Mouse (Mus musculus): ENCODE results near the gene Hist1h2af. TPM values are rescaled to one million over a fixed set of nuclear protein-coding genes. Genes with fewer than 3 reads are reported as not detected.

Hist1h2af gene
- polyA plus RNA-seq (2012; rRNA removed): 137 and 207 TPM in 2 replicates

DNA sequence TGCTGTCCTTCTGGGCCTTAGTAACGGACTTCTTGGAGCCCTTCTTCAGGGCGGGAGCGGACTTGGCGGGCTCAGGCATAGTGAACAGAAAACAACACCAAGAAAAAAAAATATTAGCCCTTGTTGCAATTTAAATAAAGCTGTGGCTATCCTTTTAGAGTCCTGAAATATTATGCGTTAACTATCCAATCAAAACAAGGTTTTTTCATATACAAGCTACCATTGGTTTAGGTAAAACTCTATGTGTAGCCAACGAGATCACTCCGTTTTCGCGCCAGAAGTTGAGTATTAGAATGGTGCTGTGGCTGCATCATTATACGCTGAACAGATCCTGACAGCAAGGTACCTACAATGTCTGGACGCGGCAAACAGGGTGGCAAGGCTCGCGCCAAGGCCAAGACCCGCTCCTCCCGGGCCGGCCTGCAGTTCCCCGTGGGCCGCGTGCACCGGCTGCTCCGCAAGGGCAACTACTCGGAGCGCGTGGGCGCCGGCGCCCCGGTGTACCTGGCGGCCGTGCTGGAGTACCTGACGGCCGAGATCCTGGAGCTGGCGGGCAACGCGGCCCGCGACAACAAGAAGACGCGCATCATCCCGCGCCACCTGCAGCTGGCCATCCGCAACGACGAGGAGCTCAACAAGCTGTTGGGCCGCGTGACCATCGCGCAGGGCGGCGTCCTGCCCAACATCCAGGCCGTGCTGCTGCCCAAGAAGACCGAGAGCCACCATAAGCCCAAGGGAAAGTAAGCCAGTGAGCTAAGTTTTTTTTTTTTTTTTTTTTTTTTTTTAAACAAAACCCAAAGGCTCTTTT is at the start of gene Hist1h2af:
Gene Hist1h2af (plus strand): TSS at position 347 of the 808 bp plus-strand sequence.

DNA sequence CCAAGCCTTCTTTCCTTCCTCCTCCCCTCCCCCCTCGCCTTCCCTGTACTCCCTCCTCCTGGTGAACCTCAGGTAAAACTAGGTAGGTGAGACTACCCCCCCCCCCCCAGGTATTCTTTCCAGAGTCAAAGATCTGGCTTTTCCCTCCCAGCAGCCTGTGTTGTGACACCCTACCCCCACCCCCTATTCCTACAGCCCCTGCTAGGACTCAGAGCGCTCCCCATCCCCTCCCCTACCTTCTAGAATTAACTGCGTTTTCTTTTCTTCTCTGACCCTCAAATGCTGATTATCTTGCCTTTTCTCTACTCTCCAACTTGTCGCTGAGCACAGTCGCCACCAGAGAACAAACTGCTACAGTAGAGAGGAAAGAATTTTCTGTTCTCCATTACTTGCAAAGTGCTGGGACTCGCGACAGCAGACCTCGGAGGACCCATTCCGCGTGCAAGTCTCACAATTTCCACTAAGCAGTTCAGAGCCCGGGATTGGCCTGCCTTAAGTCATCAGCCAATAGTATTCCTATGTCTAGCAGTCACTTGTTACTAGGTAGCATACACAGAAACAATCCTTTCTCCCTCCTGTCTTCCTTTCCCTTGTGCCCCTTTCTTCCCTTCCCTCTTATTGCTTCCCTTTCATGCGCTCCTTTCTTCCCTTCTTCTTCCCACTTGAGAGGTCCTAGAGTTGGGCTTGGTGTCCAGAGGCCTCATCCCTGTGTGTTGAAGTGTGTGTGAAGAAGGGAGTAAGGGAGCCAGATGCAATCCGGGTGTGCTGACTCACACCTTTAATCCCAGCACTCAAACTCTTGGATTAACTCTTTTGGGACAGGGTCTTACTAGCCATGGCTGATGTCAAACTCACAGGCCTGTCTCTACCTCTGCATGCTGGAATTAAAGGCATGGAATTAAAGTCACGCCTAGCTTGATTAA is 45.0 kb upstream of the Hist1h2af start, which contains the start of gene Btn2a2:
Gene Btn2a2 (minus strand): TSS at position 458 of the 923 bp plus-strand sequence.

DNA sequence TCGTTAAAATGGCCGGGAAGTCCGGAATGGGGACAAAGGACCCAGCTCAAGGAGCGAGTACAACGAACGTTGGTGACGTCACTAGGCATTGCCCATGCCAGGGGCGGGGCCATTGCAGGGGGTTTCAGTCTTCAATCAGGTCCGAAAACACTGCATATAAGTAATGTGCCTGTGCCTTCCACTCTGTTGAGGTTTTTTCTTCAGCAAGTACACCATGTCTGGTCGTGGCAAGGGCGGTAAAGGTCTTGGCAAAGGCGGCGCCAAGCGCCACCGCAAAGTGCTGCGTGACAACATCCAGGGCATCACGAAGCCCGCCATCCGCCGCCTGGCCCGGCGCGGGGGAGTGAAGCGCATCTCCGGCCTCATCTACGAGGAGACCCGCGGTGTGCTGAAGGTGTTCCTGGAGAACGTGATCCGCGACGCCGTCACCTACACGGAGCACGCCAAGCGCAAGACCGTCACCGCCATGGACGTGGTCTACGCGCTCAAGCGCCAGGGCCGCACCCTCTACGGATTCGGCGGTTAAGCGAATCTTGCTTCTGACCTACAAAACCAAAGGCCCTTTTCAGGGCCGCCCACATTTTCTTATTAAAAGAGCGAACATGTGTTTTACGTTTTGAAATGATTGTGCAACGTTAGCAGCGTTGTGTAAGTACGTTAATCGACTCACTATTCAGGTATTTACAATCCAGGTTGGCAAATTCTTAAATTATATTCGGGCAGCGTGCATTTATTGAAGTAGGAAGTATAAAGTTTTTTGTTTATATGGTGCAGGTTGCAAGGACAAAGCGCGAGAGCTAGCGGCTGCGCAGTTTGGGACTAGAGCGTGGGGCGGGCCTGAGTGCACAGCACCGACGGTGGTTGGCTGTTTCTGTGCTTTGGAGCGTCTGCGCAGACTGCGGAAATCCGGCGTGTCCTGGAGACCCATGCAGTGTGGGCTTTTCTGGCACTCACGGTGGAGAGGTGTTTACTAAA is 2.5 kb upstream of the Hist1h2af start, which contains the start of gene Hist1h4h:
Gene Hist1h4h (plus strand): TSS at position 150 of the 975 bp plus-strand sequence.

DNA sequence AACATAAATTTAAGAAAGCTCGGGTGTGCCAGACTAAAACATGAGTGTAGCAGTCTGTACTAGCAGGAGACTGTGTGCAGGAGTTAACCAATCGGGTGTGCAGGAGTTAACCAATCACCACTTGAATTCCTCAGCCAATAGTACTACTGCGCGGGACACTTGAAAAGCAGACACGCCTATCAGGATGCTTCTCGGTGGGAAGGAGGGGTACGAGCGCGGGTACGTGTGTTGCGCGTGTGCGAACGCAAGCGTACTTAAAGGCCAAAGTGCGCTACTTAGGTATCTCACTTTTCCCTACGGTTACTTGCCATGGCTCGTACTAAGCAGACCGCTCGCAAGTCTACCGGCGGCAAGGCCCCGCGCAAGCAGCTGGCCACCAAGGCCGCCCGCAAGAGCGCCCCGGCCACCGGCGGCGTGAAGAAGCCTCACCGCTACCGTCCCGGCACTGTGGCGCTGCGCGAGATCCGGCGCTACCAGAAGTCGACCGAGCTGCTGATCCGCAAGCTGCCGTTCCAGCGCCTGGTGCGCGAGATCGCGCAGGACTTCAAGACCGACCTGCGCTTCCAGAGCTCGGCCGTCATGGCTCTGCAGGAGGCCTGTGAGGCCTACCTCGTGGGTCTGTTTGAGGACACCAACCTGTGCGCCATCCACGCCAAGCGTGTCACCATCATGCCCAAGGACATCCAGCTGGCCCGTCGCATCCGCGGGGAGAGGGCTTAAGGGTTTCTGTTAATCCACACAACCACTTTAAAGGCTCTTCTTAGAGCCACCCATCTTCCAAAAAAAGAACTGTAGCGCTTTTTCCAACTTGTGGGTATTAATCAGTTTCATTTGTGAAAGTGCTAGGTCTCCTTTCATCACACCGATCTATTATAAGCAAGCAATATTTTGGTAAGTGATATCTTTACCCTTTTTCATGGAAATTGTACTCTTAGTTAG is 1.7 kb downstream of the Hist1h2af start, which contains the start of gene Hist1h3g:
Gene Hist1h3g (plus strand): TSS at position 286 of the 939 bp plus-strand sequence.

DNA sequence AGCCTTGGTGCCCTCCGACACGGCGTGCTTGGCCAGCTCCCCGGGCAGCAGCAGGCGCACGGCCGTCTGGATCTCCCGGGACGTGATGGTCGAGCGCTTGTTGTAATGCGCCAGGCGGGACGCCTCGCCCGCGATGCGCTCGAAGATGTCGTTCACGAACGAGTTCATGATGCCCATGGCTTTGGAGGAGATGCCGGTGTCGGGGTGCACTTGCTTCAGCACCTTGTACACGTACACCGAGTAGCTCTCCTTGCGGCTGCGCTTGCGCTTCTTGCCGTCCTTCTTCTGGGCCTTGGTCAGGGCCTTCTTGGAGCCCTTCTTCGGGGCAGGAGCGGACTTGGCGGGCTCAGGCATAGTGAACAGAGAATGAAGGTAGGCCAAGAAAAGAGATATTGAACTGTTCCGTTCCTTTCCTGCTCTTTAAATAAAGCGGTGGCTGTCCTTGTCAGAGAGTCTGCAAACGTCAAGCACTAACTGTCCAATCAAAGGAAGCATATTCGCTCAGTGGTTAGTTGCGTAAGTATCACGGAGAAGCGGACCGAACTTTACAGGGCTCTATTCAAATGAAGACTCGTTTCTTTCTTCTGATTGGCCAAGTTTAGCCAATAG is 9.4 kb downstream of the Hist1h2af start, which contains the start of gene Hist1h2bh:
Gene Hist1h2bh (minus strand): TSS at position 394 of the 609 bp plus-strand sequence.

DNA sequence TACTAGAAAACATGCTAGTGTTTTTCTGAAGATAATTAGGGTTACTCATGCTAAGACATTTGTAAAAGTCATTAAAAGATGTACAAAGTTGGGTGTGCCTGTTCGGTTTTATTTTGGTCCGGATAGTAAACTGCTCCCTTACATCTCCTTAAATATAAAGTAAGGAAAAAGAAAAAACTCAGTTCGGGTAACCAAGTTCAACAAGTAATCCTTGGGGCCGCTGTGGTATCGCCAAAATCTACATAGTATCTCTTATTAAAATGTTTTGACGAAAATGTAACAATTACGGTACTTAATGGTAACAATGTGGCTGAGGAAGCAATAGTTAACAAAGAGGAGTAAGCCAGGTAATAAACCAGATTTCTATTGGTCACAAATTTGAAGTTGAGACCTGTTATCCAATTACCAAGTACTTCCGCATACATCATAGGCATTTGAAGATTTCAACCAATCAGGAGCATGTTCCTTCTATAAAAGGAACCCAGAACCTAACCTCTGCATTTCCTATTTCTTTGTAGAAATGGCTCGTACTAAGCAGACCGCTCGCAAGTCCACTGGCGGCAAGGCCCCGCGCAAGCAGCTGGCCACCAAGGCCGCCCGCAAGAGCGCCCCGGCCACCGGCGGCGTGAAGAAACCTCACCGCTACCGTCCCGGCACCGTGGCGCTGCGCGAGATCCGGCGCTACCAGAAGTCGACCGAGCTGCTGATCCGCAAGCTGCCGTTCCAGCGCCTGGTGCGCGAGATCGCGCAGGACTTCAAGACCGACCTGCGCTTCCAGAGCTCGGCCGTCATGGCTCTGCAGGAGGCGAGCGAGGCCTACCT is 10.5 kb downstream of the Hist1h2af start, which contains the start of gene Hist1h3f:
Gene Hist1h3f (plus strand): TSS at position 88 of the 822 bp plus-strand sequence.

DNA sequence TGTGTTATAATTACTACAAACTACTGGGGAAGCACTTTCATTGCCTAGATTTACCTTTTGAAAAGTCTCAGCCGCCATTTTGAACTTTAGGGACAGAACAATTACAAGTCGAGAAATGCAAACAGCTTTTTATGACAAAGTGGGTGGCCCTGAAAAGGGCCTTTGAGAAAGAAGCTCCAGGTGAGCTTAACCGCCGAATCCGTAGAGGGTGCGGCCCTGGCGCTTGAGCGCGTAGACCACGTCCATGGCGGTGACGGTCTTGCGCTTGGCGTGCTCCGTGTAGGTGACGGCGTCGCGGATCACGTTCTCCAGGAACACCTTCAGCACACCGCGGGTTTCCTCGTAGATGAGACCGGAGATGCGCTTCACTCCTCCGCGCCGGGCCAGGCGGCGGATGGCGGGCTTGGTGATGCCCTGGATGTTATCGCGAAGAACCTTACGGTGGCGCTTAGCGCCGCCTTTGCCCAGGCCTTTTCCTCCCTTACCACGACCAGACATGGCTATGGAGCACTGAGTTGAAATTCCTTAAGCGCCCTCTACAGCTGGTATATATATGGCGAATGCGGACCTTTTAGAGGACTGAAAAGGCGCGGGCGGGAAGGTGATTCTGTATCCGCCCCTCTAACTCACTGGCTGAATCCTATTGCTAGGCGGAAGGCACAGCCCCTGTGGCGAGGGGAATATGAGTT is 17.6 kb downstream of the Hist1h2af start, which contains the start of gene Hist1h4f:
Gene Hist1h4f (minus strand): TSS at position 503 of the 689 bp plus-strand sequence.

DNA sequence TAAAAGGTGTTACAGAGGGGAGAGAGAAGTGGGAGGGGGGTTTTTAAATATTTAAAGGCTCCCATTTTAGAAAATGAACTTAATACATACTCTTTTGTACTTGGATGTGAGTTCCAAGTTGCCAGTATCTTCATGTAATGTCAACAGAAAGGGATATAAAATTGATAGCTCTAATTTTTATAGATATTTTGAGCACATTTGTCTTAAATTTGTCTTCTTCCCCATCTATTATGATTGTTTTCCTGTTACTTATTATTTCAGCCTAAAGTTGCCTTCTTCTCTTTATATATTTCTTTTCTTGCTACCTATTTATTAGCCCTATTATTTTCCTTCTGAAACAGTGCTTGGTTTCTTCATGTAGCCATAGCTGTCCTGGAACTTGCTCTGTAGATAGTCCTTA is 19.3 kb downstream of the Hist1h2af start, which contains the start of gene Hist1h1d:
Gene Hist1h1d (plus strand): TSS at position 301 of the 400 bp plus-strand sequence.

DNA sequence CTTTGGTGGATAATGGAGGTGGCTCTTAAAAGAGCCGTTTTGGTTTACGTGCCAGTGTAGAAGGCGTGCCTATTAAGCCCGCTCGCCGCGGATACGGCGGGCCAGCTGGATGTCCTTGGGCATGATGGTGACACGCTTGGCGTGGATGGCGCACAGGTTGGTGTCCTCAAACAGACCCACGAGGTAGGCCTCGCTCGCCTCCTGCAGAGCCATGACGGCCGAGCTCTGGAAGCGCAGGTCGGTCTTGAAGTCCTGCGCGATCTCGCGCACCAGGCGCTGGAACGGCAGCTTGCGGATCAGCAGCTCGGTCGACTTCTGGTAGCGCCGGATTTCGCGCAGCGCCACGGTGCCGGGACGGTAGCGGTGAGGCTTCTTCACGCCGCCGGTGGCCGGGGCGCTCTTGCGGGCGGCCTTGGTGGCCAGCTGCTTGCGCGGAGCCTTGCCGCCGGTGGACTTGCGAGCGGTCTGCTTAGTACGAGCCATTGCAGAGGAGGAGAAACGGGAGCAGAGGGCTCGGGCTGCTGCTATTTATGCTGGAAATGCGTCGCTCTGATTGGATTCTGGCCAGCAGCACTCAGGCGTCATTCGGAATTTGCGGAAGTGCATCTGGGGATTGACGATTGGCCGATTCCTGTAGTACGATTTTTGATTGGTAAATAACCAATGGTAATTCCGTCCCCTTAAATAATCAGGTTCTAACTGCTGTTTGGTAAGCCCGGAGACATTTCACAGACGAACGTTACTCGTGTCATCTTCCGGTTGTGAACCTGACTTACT is 28.4 kb downstream of the Hist1h2af start, which contains the start of gene Hist1h3e:
Gene Hist1h3e (minus strand): TSS at position 487 of the 777 bp plus-strand sequence.

DNA sequence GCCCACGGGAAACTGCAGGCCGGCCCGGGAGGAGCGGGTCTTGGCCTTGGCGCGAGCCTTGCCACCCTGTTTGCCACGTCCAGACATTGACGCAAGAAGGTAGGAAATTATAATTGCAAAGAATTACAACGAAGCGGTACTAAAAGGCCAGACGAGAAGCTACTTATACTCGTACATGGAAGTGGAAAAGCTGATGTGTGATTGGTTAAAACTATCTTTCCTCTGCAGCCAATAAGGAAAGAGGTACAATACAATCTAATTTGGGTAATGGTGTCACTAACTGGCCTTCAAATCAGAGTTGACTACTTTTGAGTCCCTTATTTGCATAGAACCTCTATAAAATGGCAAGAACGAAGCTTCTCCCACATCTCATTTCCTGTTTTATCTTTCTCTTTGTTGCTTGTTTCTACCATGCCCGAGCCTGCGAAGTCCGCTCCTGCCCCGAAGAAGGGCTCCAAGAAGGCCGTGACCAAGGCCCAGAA is 37.4 kb downstream of the Hist1h2af start, which contains the start of the genes Hist1h2ae and Hist1h2bg:
Gene Hist1h2ae (minus strand): TSS at position 199 of the 482 bp plus-strand sequence.
Gene Hist1h2bg (plus strand): TSS at position 375 of the 482 bp plus-strand sequence.

DNA sequence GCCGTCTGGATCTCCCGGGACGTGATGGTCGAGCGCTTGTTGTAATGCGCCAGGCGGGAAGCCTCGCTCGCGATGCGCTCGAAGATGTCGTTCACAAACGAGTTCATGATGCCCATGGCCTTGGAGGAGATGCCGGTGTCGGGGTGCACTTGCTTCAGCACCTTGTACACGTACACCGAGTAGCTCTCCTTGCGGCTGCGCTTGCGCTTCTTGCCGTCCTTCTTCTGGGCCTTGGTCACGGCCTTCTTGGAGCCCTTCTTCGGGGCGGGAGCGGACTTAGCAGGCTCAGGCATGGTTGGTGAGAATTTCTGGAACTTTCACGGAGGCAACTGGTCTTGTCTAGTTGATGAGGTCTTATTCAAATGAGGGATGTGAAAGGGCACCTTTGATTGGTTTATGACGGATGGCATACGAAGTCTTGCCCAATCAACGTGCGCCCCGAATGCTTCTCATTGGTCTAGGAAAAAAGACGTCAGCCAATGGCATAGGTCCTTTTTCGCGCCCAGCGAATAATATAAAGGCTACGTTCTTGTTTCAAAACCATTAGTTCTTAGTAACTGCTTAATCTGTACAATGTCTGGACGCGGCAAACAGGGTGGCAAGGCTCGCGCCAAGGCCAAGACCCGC is 40.3 kb downstream of the Hist1h2af start, which contains the start of the genes Hist1h2bf and Hist1h2ad:
Gene Hist1h2bf (minus strand): TSS at position 299 of the 627 bp plus-strand sequence.
Gene Hist1h2ad (plus strand): TSS at position 484 of the 627 bp plus-strand sequence.

DNA sequence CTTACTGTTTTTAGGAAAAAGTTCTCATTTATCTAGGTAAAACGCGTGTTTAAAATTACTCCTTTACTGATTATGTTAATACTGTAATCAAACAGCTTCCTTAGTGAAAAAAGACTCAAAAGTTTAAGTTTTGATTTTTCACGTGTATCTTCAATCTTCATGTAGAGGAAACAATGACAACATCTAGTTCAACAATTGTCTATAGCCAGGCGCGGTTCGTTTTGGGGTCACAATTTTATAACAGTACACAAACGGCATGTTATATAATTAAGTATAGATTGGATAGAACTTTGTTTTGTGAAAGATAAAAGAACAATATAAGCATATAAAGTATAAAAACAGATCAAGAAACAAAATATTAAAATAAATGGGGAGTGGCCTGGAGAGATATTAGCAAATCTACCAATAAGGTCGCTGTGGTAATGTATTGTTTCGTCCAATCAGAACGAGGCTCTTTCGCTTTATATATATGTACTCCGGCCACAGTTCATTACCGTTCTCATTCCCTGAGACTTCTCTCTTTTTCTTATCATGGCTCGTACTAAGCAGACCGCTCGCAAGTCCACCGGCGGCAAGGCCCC is 41.7 kb downstream of the Hist1h2af start, which contains the start of gene Hist1h3d:
Gene Hist1h3d (plus strand): TSS at position 493 of the 581 bp plus-strand sequence.

DNA sequence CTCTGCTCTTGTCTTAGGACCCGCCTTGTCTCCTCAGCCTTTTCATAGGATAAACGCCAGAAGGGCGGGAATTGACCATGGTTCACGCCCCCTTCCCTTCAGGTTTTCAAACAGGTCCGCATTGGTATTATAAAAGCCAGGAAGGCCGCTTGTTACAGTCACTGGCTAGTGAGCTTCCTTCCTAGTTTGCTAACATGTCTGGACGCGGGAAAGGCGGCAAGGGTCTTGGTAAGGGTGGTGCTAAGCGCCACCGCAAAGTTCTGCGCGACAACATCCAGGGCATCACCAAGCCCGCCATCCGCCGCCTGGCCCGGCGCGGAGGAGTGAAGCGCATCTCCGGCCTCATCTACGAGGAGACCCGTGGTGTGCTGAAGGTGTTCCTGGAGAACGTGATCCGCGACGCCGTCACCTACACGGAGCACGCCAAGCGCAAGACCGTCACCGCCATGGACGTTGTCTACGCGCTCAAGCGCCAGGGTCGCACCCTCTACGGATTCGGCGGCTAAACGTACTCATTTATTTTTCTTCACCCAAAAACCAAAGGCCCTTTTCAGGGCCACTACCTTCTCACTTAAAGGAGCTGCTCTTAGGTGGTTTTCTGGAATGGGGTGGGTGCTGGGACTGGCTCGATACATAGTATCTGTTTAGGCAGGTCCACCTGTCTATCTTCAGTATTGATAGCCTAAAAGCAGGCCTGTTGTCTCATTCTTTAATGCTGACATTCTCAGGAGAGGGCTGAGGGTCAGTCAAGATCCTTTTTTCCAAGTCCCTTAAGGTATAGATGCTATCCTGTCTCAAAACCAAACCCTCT is 47.9 kb downstream of the Hist1h2af start, which contains the start of gene Hist1h4d:
Gene Hist1h4d (plus strand): TSS at position 191 of the 811 bp plus-strand sequence.

Measured in liver, embryonic 18 days (tissue).